Mouse (Mus musculus): ENCODE measurements around the gene Rft1. TPM values are rescaled to one million over a fixed set of nuclear protein-coding genes. Genes with fewer than 3 reads are reported as not detected.
"Not testable (repeated sequence)": the region's sequence is repeated elsewhere in the genome, so short reads cannot be mapped to it uniquely, and the experiment has no call there.

Gene Rft1
- total RNA-seq, 1 experiment: 15.7 TPM

DNA sequence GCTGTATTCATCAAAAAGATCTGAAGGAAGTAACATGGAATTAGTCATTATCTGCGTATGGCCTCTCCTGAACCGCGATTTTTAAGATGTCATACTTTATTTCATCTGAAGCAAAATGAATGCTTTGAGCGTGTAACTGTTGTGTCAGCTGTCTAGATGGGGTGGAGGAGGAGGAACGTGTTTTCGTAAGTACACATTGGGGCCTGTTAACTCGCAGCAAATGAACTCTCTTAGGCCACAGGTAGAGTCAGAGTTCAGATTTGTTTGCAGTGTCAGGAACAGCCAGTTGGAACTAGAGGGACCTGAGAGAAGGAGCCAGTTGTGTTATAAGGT, 62.8 kb downstream of the Rft1 start:
- in situ Hi-C loops (cut with MboI; ENCODE audit: low sequenced_read_pairs in 2 of 2, unreplicated experiment in 2 of 2): no loop called here
- Histone ChIP-seq H3K9me3 (ENCODE audit: control insufficient read depth, insufficient read depth, low read depth, low read length) (no peaks in the 10 kb centered on the region), H3K4me3 (ENCODE audit: insufficient read depth in 1 of 2, low read depth in 1 of 2, low read length in 2 of 2, poor library complexity in 1 of 2, severe bottlenecking in 1 of 2) (peak overlapping the region; percentile 87 to 93), H3K9ac (ENCODE audit: insufficient read depth, low read depth, low read length, poor library complexity, severe bottlenecking) (no peak overlapping the region), H3K4me1 (ENCODE audit: control insufficient read depth in 2 of 2, insufficient read depth in 2 of 2, low read length in 2 of 2, poor library complexity in 1 of 2) (no peaks in the 10 kb centered on the region), H3K36me3 (ENCODE audit: control insufficient read depth, insufficient read depth, low read length, poor library complexity, severe bottlenecking) (no peaks in the 10 kb centered on the region), H3K27ac (ENCODE audit: insufficient read depth, low read depth, low read length, poor library complexity, severe bottlenecking) (no peak overlapping the region)
- DNase-seq (ENCODE audit: low read depth, low spot score): no peak
- TF ChIP-seq CHD2 (IDR thresholded peaks at IDR 0.05; ENCODE audit: low read depth, low read length) (no peak), HCFC1 (IDR thresholded peaks at IDR 0.05; ENCODE audit: borderline replicate concordance, insufficient read depth, low read length) (no peak), ZC3H11A (IDR thresholded peaks at IDR 0.05; ENCODE audit: borderline replicate concordance, low read depth, low read length) (no peak), ZNF384 (IDR thresholded peaks at IDR 0.05; ENCODE audit: low read depth, low read length) (no peak), MAFK (IDR thresholded peaks at IDR 0.05; ENCODE audit: insufficient read depth, low read depth, low read length) (no peak)

DNA sequence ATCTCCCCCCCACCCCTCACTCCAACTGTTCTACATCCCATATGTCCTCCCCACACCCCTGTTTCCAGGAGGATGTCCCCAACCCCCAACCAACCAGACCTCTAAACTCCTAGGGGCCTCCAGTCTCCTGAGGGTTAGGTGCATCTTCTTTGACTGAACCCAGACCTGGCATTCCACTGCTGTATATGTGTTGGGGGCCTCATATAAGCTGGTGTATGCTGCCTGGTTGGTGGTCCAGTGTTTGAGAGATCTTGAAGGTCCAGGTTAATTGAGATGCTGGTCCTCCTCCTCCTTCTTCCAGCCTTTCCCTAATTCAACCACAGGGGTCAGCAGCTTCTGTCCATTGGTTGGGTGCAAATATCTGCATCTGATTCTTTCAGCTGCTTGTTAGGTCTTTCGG, 64.5 kb downstream of the Rft1 start:
- DNase-seq (ENCODE audit: low read depth, low spot score); H3K4me3 ChIP-seq (ENCODE audit: insufficient read depth in 1 of 2, low read depth in 1 of 2, low read length in 2 of 2, poor library complexity in 1 of 2, severe bottlenecking in 1 of 2); H3K9me3 ChIP-seq (ENCODE audit: control insufficient read depth, insufficient read depth, low read depth, low read length); H3K27ac ChIP-seq (ENCODE audit: insufficient read depth, low read depth, low read length, poor library complexity, severe bottlenecking); H3K4me1 ChIP-seq (ENCODE audit: control insufficient read depth in 2 of 2, insufficient read depth in 2 of 2, low read length in 2 of 2, poor library complexity in 1 of 2); H3K9ac ChIP-seq (ENCODE audit: insufficient read depth, low read depth, low read length, poor library complexity, severe bottlenecking); in situ Hi-C loops (cut with MboI; ENCODE audit: low sequenced_read_pairs in 2 of 2, unreplicated experiment in 2 of 2); H3K36me3 ChIP-seq (ENCODE audit: control insufficient read depth, insufficient read depth, low read length, poor library complexity, severe bottlenecking): not testable (repeated sequence)

DNA sequence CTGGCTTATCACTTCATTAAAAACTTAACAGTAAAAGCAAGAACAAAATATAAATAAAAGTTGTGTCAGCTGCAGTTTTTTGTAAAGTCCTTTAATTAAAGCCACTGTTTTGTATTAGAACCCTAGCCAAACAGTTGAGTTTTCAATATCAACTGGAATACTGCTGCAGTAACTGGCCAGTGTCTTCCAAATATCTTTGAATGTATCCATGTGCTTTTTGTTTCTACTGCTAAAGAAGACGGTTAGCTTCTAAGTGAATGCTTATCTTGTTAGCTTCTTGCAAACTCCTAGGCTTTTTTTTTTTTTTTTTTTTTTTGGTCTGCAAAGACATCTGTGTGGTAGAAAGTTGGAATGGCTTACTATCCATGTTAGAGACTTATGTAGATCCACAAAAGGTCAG, 65.4 kb downstream of the Rft1 start:
- H3K36me3 ChIP-seq (ENCODE audit: control insufficient read depth, insufficient read depth, low read length, poor library complexity, severe bottlenecking): no peaks in the 10 kb centered on the region
- peaks cover 0 to 2% of the 10 kb centered on the region in 2 experiments; a peak in 1 of 4 replicates for H3K4me1 ChIP-seq (ENCODE audit: control insufficient read depth in 2 of 2, insufficient read depth in 2 of 2, low read length in 2 of 2, poor library complexity in 1 of 2)
- TF ChIP-seq MAFK (IDR thresholded peaks at IDR 0.05; ENCODE audit: insufficient read depth, low read depth, low read length) (no peak), ZC3H11A (IDR thresholded peaks at IDR 0.05; ENCODE audit: borderline replicate concordance, low read depth, low read length) (no peak), ZNF384 (IDR thresholded peaks at IDR 0.05; ENCODE audit: low read depth, low read length) (no peak), HCFC1 (IDR thresholded peaks at IDR 0.05; ENCODE audit: borderline replicate concordance, insufficient read depth, low read length) (no peak), CHD2 (IDR thresholded peaks at IDR 0.05; ENCODE audit: low read depth, low read length) (no peak)
- no peak overlapping the region for H3K9ac ChIP-seq (ENCODE audit: insufficient read depth, low read depth, low read length, poor library complexity, severe bottlenecking)
- in situ Hi-C loops (cut with MboI; ENCODE audit: low sequenced_read_pairs in 2 of 2, unreplicated experiment in 2 of 2): no loop called here
- no peak overlapping the region for H3K27ac ChIP-seq (ENCODE audit: insufficient read depth, low read depth, low read length, poor library complexity, severe bottlenecking)
- DNase-seq (ENCODE audit: low read depth, low spot score): no peak
- no peaks in the 10 kb centered on the region for H3K9me3 ChIP-seq (ENCODE audit: control insufficient read depth, insufficient read depth, low read depth, low read length)
- H3K4me3 ChIP-seq (ENCODE audit: insufficient read depth in 1 of 2, low read depth in 1 of 2, low read length in 2 of 2, poor library complexity in 1 of 2, severe bottlenecking in 1 of 2): no peak overlapping the region

DNA sequence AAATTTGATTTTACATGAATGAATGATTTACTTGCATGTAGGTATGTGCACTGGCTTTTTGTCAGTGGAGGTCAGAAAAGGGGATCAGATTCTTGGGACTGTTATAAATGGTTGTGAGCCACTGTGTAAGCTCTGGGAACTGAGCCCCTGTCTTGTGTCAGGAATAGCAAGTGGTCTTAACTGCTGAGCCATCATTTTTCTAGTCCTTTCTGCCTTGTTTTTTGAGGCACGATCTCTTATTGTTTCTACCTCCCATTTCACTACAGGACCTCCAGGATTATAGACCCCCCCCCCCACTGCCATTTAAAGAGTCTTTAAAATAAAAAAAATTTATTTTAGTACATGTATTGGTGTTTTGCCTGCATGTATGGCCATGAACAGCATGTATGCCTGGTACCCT, 67.7 kb downstream of the Rft1 start:
- H3K9me3 ChIP-seq (ENCODE audit: control insufficient read depth, insufficient read depth, low read depth, low read length): no peaks in the 10 kb centered on the region
- in situ Hi-C loops (cut with MboI; ENCODE audit: low sequenced_read_pairs in 2 of 2, unreplicated experiment in 2 of 2): no loop called here
- no peak for DNase-seq (ENCODE audit: low read depth, low spot score)
- no peak overlapping the region for H3K9ac ChIP-seq (ENCODE audit: insufficient read depth, low read depth, low read length, poor library complexity, severe bottlenecking)
- H3K36me3 ChIP-seq (ENCODE audit: control insufficient read depth, insufficient read depth, low read length, poor library complexity, severe bottlenecking): no peaks in the 10 kb centered on the region
- no peak overlapping the region for H3K27ac ChIP-seq (ENCODE audit: insufficient read depth, low read depth, low read length, poor library complexity, severe bottlenecking)
- no peak for TF ChIP-seq ZNF384 (IDR thresholded peaks at IDR 0.05; ENCODE audit: low read depth, low read length)
- TF ChIP-seq MAFK (IDR thresholded peaks at IDR 0.05; ENCODE audit: insufficient read depth, low read depth, low read length): peak; percentile 65; the same call in 1 of the 2 replicates
- TF ChIP-seq ZC3H11A (IDR thresholded peaks at IDR 0.05; ENCODE audit: borderline replicate concordance, low read depth, low read length): no peak
- H3K4me3 ChIP-seq (ENCODE audit: insufficient read depth in 1 of 2, low read depth in 1 of 2, low read length in 2 of 2, poor library complexity in 1 of 2, severe bottlenecking in 1 of 2): no peak overlapping the region
- peaks cover 0 to 2% of the 10 kb centered on the region in 2 experiments; a peak in 1 of 4 replicates for H3K4me1 ChIP-seq (ENCODE audit: control insufficient read depth in 2 of 2, insufficient read depth in 2 of 2, low read length in 2 of 2, poor library complexity in 1 of 2)

DNA sequence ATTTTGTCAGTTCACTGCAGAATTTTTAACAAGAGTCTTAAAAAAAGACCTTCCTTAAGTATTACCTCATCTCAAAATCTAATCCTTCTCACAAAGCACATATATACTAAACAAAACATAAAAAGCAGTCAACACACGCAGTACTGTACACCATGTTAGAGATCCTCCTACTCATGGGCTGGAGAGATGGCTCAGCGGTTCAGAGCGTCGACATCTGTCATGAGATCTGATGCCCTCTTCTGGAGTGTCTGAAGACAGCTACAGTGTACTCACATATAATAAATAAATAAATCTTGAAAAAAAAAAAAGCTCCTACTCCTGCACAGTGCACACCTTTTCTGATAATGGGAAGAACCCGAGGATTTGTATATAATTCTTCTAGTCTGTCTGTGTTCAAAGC, 68.2 kb downstream of the Rft1 start:
- no peak overlapping the region for H3K9ac ChIP-seq (ENCODE audit: insufficient read depth, low read depth, low read length, poor library complexity, severe bottlenecking)
- H3K4me1 ChIP-seq (ENCODE audit: control insufficient read depth in 2 of 2, insufficient read depth in 2 of 2, low read length in 2 of 2, poor library complexity in 1 of 2): peaks cover 0 to 2% of the 10 kb centered on the region in 2 experiments; a peak in 1 of 4 replicates
- H3K36me3 ChIP-seq (ENCODE audit: control insufficient read depth, insufficient read depth, low read length, poor library complexity, severe bottlenecking): no peaks in the 10 kb centered on the region
- TF ChIP-seq CHD2 (IDR thresholded peaks at IDR 0.05; ENCODE audit: low read depth, low read length): no peak
- TF ChIP-seq HCFC1 (IDR thresholded peaks at IDR 0.05; ENCODE audit: borderline replicate concordance, insufficient read depth, low read length): no peak
- no peak for TF ChIP-seq MAFK (IDR thresholded peaks at IDR 0.05; ENCODE audit: insufficient read depth, low read depth, low read length)
- no peak for TF ChIP-seq ZC3H11A (IDR thresholded peaks at IDR 0.05; ENCODE audit: borderline replicate concordance, low read depth, low read length)
- H3K9me3 ChIP-seq (ENCODE audit: control insufficient read depth, insufficient read depth, low read depth, low read length): no peaks in the 10 kb centered on the region
- H3K4me3 ChIP-seq (ENCODE audit: insufficient read depth in 1 of 2, low read depth in 1 of 2, low read length in 2 of 2, poor library complexity in 1 of 2, severe bottlenecking in 1 of 2): no peak overlapping the region
- no peak overlapping the region for H3K27ac ChIP-seq (ENCODE audit: insufficient read depth, low read depth, low read length, poor library complexity, severe bottlenecking)
- DNase-seq (ENCODE audit: low read depth, low spot score): no peak
- in situ Hi-C loops (cut with MboI; ENCODE audit: low sequenced_read_pairs in 2 of 2, unreplicated experiment in 2 of 2): no loop called here

Data from ES-E14 (cell line).